Mouse (Mus musculus): ENCODE results near the gene Fgfr4.

DNA sequence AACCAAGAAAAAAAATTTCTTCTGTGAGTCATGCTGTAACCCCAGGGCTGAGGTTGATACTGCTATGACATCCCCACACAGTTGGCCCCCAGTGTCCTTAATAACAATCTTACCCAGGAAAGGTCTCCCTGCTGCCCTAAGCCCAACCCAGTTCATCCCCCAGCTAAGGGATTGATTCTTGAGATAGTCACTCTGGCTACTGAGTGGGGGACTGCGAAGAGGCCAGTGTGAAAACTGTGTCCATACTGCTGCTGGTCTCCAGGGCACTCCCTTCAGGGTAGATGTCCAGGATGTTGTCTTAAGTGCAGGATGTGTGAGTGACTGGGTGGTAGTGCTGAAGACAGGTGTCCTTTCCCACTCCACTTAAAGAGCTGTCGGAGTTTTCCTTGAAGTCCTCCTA, 19.0 kb upstream of the Fgfr4 start, which contains the start of gene Gm17617:
- TF ChIP-seq CTCF (conservative IDR thresholded peaks at IDR 0.05; ENCODE audit: low read length) (no peak), NANOG (IDR thresholded peaks at IDR 0.05; ENCODE audit: borderline replicate concordance, low read length) (no peak), POU5F1 (IDR thresholded peaks at IDR 0.05; ENCODE audit: borderline replicate concordance, low read length) (no peak)
